Mouse (Mus musculus): ENCODE results near the gene Limd1.
A peak's percentile ranks its signal among the peaks of the same experiment; 100 is the strongest.

Limd1 gene

DNA sequence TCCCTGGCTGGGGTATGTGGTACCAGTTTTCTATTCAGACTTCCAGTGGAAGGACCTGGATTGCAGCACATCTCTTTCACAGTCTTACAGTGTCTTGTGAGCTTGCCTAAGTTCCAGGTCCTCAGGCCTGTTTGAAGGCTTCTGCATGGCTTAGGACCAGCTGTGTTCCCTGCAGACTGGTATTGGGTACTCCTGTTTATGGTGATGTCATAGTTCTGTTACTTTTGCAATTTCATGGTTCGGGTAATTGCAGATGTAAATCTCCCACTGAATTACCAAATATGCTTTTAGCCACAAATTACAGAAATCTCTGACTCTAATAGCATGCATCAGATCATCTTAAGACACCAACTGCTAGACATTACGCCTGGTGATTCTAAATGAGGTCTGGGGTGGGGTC, 36.6 kb downstream of the Limd1 start:
- no peak for DNase-seq (ENCODE audit: low read depth, low spot score)

GRCm38 (mm10) chr9:123516641-123517385, 38.3 kb downstream of the Limd1 start:
- DNase-seq (ENCODE audit: low read depth, low spot score): no peak

DNA sequence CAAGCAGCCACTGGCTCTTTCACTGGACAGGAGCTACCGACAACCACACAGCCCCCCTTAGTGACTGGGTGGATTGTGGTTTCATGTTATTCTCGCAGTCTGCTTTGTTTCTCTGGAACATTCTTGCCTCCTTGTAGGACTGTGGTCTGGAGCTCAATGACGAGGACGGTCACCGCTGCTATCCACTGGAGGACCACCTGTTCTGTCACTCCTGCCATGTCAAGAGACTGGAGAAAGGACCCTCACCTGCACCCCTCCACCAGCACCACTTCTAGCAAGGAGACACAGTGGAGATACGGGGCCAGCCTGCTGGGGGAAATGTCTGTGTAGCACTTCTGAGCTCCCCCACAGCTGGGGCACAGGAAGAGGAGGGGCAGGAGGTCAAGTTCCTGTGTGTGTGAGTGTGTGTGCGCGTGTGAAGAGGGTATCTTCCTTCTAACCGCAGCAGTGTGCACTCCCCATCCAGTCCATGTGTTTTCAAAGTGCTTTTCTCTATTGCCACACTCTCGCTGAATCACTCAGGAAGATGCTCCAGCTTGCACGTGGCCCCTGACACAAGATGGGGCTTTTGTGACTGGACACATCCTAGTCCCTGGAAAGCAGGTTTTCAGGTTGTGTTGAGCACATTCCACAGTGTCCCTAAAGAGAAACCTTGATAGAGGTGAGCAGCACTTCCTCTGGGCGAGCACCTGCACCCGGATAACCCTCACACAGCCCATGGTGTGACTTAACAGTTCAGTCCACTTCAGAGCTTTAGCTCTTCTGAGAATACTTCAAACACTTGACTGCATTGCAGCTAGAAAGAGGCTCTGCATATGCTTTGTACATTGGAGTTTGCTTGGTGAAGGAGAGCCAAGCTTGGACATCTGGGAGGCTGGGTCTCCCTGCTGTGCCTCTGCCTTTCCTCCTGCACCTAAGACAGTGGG, 40.7 kb downstream of the Limd1 start:
- no peak for DNase-seq (ENCODE audit: low read depth, low spot score)

- no peak for DNase-seq (ENCODE audit: low read depth, low spot score)
These were observed 42.2 kb downstream of the Limd1 start for GRCm38 (mm10) chr9:123520735-123521134.

DNA sequence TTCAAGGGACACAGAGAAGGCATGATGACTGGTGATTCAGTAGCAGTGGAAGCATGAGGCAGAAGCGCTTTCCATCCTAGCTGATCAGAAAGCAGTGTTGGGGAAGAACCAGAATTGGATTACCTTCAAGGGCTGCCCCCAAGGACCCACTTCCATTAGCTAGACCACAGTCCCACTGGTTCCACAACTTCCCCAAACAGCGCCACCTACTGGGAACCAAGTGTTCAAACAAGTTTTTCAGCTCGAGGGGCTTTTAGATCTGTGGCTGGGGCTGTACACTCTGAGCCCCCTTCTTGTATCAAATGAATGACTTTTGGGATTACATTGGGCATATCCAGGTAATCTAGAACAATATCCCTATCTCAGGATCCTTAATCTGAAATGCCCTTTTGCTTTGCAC, 45.2 kb downstream of the Limd1 start:
- DNase-seq (ENCODE audit: low read depth, low spot score): peak; percentile 62

- peak; percentile 78 for DNase-seq (ENCODE audit: low read depth, low spot score)
These were observed 46.6 kb downstream of the Limd1 start for GRCm38 (mm10) chr9:123525095-123525494.

DNA sequence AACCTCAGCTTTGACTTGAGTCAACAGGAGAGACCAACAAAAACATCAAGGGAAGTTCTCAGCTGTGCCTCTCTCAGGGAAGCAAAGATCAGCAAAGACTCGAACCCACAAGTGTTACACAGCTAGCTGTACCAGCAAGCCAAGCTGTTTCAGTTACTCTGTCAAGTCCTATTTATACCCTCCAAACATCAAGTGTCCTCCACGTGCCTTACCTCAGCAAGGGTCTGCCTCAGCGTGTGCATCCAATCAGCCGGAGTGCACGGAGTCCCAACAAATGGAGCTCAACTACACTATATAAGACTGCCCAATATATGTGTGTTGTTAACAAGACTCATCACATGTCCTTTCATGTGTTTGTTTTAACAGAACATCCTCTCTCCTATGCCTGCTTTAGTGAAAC, 48.0 kb downstream of the Limd1 start:
- no peak for DNase-seq (ENCODE audit: low read depth, low spot score)

GRCm38 (mm10) chr9:123528087-123528925, 49.8 kb downstream of the Limd1 start:
- DNase-seq (ENCODE audit: low read depth, low spot score): peak; percentile 55

- DNase-seq (ENCODE audit: low read depth, low spot score): no peak
These were observed 50.4 kb downstream of the Limd1 start for GRCm38 (mm10) chr9:123528926-123529295.

DNA sequence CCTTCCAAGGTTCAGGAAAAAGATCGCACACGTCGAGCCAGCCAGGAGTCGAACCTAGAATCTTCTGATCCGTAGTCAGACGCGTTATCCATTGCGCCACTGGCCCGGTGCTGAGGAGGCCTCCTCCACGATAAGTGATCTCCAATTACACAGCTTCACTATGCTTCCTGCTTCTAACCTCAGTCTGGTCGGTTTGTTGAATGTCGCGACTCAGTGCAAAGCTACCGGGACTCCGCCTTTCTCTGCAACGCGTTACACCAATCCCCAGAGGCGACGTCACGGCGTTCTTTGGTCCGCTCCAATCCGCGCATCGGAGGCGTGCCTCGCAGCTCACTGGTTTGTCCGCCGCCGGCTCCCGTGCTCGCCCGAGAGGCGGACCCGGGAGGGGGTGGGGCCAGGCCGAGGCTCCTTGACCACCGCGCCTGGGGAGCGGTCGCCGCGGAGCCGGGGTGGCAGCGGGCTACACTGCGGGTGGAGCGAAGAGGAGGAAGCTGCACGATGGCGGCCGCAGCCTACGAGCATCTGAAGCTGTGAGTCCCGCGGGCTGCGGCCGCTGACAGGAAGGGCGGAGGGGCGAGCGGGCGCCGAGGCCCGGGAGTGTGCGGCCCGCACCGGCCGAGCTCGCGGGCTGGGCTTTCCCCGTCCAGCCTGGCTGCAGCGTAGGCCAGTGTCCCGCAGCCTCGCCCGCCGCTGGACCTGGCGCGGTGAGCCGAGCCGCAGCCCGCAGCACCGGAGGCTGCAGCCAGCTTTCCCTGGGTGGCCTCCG, 51.1 kb downstream of the Limd1 start, which contains the start of gene Sacm1l:
Sacm1l (plus strand) TSS at position 368 of the 766 bp plus-strand sequence.
- DNase-seq (ENCODE audit: low read depth, low spot score): peak; percentile 99

GRCm38 (mm10) chr9:123530158-123530475, 51.6 kb downstream of the Limd1 start:
- DNase-seq (ENCODE audit: low read depth, low spot score): no peak

DNA sequence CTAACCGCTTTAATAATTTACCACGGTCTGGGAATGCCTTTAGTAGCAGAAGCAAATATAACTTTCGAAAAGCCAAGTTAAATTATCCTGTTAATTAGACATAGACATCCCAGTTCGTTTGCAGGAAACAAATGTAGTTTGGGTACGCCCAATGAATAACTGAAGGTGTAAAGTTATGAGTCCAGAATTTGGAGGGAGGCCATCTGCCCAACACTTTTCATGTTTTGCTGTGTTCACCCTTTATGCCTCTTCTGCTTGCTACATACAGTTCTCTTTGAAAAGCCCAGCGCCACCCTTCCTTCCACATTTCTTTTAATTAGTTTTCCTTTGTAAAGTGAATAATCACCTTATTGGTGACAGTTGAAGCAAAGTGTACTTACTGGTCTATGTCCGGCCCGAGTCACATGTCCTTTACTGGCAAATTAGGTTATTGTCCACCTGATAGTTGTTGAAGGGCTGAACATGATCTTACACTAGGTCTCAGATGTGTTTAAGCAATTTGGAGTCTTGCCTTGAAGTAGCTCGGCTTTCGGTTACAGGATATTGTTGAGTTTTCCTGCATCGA, 52.1 kb downstream of the Limd1 start:
- DNase-seq (ENCODE audit: low read depth, low spot score): peak; percentile 44

- no peak for DNase-seq (ENCODE audit: low read depth, low spot score)
These were observed 52.7 kb downstream of the Limd1 start for GRCm38 (mm10) chr9:123531234-123531633.

DNA sequence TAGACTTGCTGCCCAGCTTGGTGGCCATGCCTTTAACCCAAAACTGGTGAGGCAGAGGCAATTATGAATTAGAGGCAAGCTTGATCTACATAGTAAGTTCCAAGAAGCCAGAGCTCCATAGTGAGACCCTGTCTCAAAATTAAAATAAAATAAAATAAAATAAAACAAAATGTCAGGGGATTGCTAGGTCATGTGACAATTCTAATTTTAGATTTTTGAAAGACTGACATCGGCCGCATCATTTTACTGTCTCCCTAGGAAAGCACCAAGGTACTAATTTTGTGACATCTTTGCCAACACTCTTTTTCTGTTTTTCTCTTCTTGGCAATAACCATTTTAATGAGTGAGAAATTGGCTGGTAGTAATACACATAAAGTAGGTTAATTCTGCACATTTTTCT, 58.1 kb downstream of the Limd1 start:
- DNase-seq (ENCODE audit: low read depth, low spot score): no peak

GRCm38 (mm10) chr9:123538189-123538588, 59.7 kb downstream of the Limd1 start:
- DNase-seq (ENCODE audit: low read depth, low spot score): peak; percentile 41

DNA sequence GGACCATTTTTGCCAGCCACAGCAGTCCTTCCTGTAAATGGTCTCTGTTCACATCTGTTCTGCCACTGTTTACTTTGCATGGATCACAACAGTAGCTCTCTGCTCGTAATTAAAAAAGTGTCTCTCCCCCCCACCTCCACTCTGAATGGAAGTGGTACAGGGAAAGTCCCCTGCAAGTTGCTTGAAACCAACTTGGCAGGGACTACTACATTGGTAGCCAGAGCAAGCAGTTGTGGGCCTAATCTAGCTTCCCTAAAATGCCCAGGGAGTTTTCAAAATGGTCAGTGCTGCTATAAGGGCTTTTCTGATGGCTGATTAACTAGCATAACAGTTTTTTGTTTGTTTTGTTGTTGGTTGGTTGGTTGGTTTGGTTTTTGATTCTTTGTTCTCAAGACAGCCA, 60.6 kb downstream of the Limd1 start:
- peak; percentile 55 for DNase-seq (ENCODE audit: low read depth, low spot score)

DNA sequence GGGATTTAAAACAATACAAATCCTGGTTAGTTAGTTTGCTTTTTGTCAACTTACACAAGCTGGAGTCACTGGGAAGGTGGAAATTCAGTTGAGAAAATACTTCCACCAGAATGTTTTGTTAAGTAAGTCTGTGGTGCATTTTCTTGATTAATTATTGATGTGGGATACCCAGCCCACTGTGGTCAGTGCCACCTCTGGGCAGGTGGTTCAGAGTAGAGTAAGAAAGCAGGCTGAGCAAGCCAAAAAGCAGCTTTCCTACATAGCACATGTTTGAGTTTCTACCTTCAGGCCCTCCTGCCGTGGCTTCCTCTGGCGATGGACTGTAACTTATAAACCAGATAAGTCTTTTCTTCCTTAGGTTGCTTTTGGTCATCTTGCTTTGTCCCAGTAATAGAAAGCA, 61.3 kb downstream of the Limd1 start:
- DNase-seq (ENCODE audit: low read depth, low spot score): no peak

DNA sequence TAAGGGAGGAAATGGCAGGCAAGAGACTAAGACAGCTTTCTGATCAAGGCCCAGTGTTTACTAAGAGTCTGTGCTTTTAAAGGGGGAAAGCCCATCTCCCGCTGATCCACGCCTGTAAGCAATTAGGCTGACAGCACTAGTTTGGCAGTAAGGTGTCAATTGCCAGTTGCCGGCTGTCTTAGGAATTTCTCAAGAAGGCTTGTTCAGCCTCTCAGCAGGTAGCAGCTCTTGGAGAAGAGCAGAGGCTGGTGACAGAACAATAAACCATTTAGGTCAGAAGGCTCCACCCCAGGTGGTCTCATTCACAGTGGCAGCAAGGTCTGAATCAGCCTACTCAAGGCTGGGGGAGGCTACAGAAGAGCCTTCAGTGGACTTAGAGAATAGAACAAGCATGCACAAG, 76.1 kb downstream of the Limd1 start:
- DNase-seq (ENCODE audit: low read depth, low spot score): no peak
